ENCODE assay signal across 24 mouse cellular contexts in genomic region chr11:34401343-34401742, GRCm38 (mm10).
A peak's percentile ranks its signal among the peaks of the same experiment; 100 is the strongest.
DNase-seq lines count a peak whose midpoint lies in the region; ATAC-seq lines count a peak whose summit lies in the region.
"Had no signal": no experiment of that assay in that cellular context is flagged by ENCODE, and none has a peak within 500 bp of the region (broad histone marks: within the 10 kb centered on the region; RNA-seq: fewer than 3 reads in every experiment).

No protein-coding gene starts in this region.

- no peaks in the 10 kb centered on the region for H3K4me1 ChIP-seq in forebrain, embryonic 14.5 days (ENCODE audit: control insufficient read depth, insufficient read depth, low read length)
- H3K4me1 ChIP-seq in forebrain, embryonic 13.5 days = 0 out of 2 replicates have a peak, but pooled peaks cover 2% of the 10 kb centered on the region

- peak; percentile 13 for DNase-seq in forebrain, embryonic 14.5 days (ENCODE audit: low spot score)
- no peak for DNase-seq in frontal cortex, postnatal 10 days (ENCODE audit: low spot score in 2 of 2)
- peak; percentile 57 for DNase-seq in brain, adult 2 months (ENCODE audit: low read depth, low spot score)
- peak; percentile 26 for DNase-seq in telencephalon, adult 2 months (ENCODE audit: low read depth, low spot score)
- no peak for DNase-seq in c-Kit-positive CD71-positive TER-119-positive erythroid progenitor cells, embryonic 14.5 days (ENCODE audit: low spot score)
- DNase-seq: adrenal gland, adult 2 months; adrenal gland, adult 8-10 months; adrenal gland, postnatal 10 days; adrenal gland, postnatal 14 days; adrenal gland, postnatal 25 days; adrenal gland, postnatal 36 days; B cell, adult 2 months; cerebellum, adult 11 months; cerebellum, adult 11-12 months; cerebellum, adult 18-20 months; cerebellum, adult 2 months; cerebellum, adult 8-10 months had no signal

- WGBS in forebrain, embryonic 14.5 days = 85% methylated on average over 8 of the region's 8 CpGs
- 85% methylated on average over 8 of the region's 8 CpGs for WGBS in forebrain, embryonic 13.5 days

- H3K9ac ChIP-seq in forebrain, embryonic 14.5 days (ENCODE audit: low read length) = no peak overlapping the region
- no peak overlapping the region for H3K9ac ChIP-seq in forebrain, embryonic 13.5 days

- no peak overlapping the region for H3K27ac ChIP-seq in forebrain, embryonic 14.5 days (ENCODE audit: low read depth, low read length)
- H3K27ac ChIP-seq in forebrain, embryonic 13.5 days = no peak overlapping the region

- ATAC-seq in forebrain, embryonic 14.5 days = no peak
- no peak for ATAC-seq in forebrain, embryonic 13.5 days
- peak; percentile 83 for ATAC-seq in frontal cortex, adult (ENCODE audit: low TSS enrichment)
- ATAC-seq in CD4-positive, CD25-positive, alpha-beta regulatory T cell, adult 4 months = no peak
- ATAC-seq: activated CD4-positive, CD25-positive, alpha-beta regulatory T cell, adult 4 months; Patski had no signal

- H3K9me3 ChIP-seq in forebrain, embryonic 14.5 days (replicated peaks; ENCODE audit: control insufficient read depth, low read length) = no peaks in the 10 kb centered on the region
- H3K9me3 ChIP-seq in forebrain, embryonic 13.5 days (replicated peaks) = no peaks in the 10 kb centered on the region

- no peaks in the 10 kb centered on the region for H3K36me3 ChIP-seq in forebrain, embryonic 14.5 days (ENCODE audit: control insufficient read depth, insufficient read depth, low read length)
- H3K36me3 ChIP-seq in forebrain, embryonic 13.5 days (ENCODE audit: poor library complexity, severe bottlenecking) = no peaks in the 10 kb centered on the region
- H3K36me3 ChIP-seq: G1E had no signal

- H3K4me2 ChIP-seq in forebrain, embryonic 14.5 days (ENCODE audit: low read length) = no peak overlapping the region
- H3K4me2 ChIP-seq in forebrain, embryonic 13.5 days = no peak overlapping the region

- no peaks in the 10 kb centered on the region for H3K27me3 ChIP-seq in forebrain, embryonic 14.5 days (replicated peaks; ENCODE audit: control insufficient read depth, insufficient read depth, low read length)
- no peaks in the 10 kb centered on the region for H3K27me3 ChIP-seq in forebrain, embryonic 13.5 days
- H3K27me3 ChIP-seq: CH12.LX had no signal

- no peak overlapping the region for H3K4me3 ChIP-seq in forebrain, embryonic 14.5 days (ENCODE audit: low read depth, low read length)
- no peak overlapping the region for H3K4me3 ChIP-seq in forebrain, embryonic 13.5 days

Comparison
In these comparisons a context has a peak if more than half of its experiments do, and no peak if none do; other contexts are left out.
1. DNase-seq: peak in forebrain, embryonic 14.5 days (single experiment), brain, adult 2 months (single experiment) and telencephalon, adult 2 months (single experiment); none in frontal cortex, postnatal 10 days (0 of 2) and c-Kit-positive CD71-positive TER-119-positive erythroid progenitor cells, embryonic 14.5 days (single experiment).